Mouse (Mus musculus) kidney, postnatal 36 days (tissue): Measurements from ENCODE around the gene Ccdc188.

Source experiments
- DNase-seq, 2 experiments: peaks; one replicate each; pipeline ENCODE4 v3.0.0; 2021 to 2022; ENCODE audit warnings: mixed read lengths in 2 of 2

Gene Ccdc188

GRCm38 (mm10) chr16:18202061-18202460 is 15.6 kb upstream of the Ccdc188 start:
- no peak for DNase-seq

DNA sequence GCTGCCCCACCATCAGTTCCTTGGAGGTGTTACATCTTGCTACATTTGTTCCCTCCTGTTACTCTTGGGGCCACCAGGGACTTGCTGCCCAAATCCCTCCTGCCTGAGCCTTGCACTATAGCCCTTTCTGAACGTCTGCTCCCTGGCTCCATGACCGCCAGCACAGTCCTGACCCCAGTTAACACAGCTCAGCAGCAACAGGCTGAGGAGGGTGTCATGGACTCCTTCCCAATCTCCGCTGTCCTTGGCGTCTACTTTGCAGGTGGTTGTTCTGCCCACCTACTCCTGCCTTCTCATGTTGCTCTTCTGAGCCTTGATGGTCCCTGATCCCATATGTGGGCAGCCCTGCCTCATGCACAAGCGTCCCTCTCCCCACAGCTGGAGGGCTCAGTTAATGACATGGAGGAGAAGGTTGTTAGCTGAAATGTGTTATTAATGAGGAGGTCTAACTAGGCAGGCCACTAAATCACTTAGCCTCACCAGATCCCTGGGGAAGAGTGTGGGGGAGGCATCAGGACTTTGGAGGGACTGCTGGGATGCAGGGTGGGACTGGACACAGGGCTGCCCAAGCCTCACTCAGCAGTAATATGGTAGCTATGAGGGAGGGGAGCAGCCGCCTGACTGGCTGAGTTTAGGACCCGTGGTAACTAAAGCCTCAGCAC is 14.1 kb upstream of the Ccdc188 start:
- DNase-seq, result no peak

DNA sequence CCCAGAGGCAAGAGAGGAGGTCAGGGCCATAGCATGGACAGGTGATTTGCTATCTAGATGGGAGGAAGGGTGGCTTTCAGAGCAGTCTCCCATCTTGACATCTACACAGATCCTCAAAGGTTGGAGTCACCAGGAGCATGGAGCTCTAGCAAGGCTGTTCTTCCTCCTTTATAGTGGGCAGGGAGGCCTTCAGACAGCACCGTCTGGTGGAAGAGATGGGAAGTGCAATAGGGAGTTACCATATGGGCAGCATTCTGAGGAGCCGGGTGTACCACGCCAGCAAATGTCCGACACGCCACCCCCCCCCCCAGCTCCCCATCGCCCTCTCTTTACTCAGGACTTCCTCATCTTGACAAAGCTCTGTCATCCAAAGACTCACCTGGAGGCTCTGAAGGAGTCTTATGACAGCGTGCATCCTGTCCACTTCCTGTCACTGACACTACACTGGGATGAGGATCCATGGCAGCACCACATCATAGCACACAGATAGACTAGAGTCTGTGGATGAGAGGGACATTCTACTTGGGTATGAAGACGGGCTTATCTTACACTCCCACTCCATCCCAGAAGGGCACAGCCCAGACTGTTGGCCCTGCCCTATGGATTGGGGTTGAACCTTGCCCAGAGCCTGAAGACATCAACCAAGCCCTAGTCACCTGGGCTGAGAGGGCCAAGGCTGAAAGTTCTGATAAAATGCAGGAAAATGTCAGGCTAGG is 6.8 kb upstream of the Ccdc188 start:
- peak; percentile 55 to 82 for DNase-seq

GRCm38 (mm10) chr16:18211417-18212171 is 6.1 kb upstream of the Ccdc188 start:
- DNase-seq, result peak; percentile 82 to 95

- DNase-seq, result no peak
Observed at GRCm38 (mm10) chr16:18213689-18214088, 4.0 kb upstream of the Ccdc188 start.

GRCm38 (mm10) chr16:18214858-18215257 is 2.8 kb upstream of the Ccdc188 start:
- no peak for DNase-seq

- no peak for DNase-seq
Observed at GRCm38 (mm10) chr16:18218580-18218996, 909 bp downstream of the Ccdc188 start.

DNA sequence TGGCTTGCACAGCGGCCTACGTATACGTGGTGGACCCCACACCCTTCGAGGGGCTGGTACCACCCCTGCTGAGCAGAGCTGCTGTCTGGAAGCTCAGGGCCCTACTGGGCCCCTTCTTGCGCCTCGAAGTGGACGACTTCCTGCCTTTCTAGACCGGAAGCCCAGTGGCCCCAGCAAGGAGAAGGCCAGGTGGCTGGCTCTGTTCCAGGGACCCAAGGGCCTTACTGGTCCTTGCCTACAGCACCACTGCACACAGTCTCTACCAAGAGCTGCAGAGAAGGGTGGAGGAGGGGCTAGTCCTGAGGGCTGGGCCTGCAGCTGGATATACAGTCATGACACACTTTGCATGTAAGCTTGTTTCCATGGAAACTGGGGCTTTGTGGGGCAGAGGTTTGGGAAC is 2.3 kb downstream of the Ccdc188 start:
- DNase-seq, result peak; percentile 11 to 48

GRCm38 (mm10) chr16:18220856-18221542 is 3.3 kb downstream of the Ccdc188 start:
- no peak for DNase-seq

GRCm38 (mm10) chr16:18221543-18221898 is 3.8 kb downstream of the Ccdc188 start:
- DNase-seq, result peak in 1 of 2 experiments; percentile 34

- no peak for DNase-seq
Observed at GRCm38 (mm10) chr16:18222188-18222587, 4.5 kb downstream of the Ccdc188 start.

DNA sequence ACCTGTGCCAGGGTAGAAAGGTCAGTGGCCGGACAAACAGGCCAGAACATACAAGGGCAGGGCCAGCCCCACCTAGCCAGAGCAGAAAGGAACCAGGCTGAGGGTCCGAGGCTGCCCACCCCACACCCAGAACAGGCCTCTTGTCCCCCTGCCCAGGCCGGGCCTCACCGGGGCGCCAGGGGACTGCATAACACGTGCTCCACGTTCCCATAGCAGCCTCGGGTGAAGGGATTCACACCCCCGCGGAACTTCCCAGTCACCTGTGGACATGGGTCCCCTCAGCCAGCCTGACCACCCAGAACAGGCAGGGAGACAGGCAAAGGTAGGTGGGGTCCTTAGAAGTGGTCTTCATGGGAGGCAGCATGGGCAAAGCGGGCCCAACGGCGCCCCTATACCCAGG is 9.5 kb downstream of the Ccdc188 start:
- no peak for DNase-seq

DNA sequence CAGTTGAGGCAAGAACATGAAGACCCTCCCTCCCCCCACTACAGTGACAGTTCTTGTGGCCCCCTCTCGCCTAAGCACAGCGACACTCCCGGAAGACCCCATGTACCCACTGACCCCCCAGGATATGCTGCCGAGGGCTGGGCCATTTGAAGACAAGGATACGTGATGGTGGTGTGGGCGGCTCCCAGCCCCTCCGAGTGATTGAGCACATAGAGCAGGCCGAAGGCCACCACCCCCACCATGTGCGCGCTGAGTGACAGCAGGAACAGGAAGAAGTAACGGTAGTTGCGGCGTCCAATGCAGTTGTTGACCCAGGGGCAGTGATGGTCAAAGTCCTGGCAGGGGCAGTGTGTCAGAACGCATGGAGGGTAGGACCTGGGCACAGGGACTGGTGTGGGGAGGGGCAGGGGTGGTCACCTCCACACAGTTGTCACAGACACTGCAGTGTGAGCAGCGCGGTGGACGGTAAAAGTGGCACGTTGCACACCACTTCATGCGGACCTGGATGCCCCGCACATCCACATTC is 10.3 kb downstream of the Ccdc188 start:
- DNase-seq, result no peak

DNA sequence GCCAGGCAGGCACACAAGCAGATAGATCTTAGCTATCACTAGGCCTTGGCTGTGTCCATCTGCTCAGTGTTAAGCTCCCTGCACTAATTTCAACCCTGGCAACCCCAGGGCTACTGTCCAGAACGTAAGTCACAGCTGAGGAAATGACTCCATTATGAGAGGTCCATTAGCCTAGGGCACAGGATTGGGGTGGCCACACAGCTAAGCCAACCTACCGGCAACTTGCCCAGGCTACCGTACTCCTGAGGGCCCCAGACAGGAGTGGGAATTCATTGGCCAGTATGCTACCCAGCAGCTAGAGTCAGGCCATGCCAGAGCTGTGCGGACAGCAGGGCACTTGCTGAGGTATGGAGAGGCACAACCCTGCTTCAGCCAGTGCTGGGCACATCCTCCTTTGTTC is 11.2 kb downstream of the Ccdc188 start:
- DNase-seq, result no peak

DNA sequence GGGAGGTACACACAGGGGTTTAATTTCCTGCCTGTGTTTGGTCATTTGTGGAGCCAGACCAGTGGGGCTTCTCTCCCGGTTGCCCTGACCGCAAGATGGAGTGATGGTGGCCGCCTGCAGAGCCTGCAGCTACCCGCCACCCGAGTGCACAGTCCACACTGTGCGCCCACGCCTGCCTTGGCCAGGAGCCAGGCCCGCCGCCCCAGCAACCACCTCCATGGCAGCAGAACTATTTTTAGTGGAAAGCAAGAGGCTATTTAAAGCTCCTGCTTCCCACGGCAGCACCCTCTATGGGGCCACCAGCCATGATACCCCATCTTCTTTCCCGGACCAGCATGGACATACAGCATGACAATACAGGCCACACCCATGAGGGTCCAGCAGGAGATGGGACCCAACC is 11.9 kb downstream of the Ccdc188 start:
- peak in 1 of 2 experiments; percentile 9 for DNase-seq

- no peak for DNase-seq
Observed at GRCm38 (mm10) chr16:18230617-18231016, 12.9 kb downstream of the Ccdc188 start.

- DNase-seq, result no peak
Observed at GRCm38 (mm10) chr16:18231047-18231446, 13.4 kb downstream of the Ccdc188 start.

GRCm38 (mm10) chr16:18231451-18231850 is 13.8 kb downstream of the Ccdc188 start:
- no peak for DNase-seq

DNA sequence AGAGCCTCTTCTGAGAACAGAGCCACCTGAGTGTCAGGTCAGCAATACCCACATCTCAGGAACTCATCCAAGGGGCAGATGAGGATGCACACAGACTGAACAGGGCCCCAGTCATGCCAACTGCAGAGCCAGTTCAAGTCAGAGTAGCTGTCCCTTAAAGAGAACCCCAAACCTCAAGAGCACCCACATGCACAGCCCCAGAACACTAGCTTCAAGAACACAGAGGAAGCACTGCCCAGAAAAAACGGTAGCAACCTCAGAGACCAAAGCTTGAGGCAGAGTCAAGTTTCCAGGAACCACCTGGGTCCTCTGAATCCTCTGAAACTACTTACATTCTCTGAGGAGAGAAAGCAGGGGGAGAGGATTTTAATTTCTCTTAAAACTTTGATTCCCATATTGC is 15.8 kb downstream of the Ccdc188 start:
- DNase-seq, result no peak

DNA sequence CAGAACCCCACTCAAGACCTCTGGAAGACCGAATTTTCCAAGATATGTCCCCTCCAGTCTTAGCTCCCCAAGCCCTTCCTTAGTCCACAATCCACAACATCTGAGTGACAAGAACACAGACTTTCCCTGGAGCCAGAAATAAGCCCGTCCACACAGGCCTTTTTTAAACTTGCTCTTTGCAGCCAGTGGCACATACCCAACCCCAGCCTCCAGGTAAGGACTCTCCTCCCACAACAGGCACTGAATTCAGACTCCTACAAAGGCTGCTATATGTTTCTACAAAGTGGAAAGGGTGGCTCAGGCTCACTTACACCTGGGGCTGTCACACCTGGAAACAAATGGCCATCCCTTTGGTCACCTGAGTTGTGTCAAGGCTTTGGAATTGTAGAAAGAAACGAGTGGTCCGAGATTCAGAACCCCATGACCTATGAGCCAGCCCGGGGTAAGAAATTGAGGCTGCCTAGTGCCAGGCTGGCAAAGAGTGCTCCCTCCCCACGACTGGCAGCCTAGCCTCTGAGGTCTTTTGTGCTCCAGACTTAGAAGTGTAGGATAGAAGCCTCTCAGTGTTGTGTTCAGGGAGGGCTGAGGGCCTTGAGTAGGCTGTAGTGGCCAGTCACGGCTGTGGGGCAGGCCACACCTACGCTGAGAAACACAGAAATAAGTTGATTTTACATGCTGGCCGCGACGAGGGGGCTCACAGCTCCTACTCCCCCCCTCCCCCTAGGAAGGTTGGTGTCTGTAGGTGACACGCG is 16.4 kb downstream of the Ccdc188 start:
- peak in 1 of 2 experiments; percentile 26 for DNase-seq

- peak; percentile 74 to 90 for DNase-seq
Observed at GRCm38 (mm10) chr16:18234671-18235388, 17.2 kb downstream of the Ccdc188 start, which contains the start of gene Zdhhc8. Zdhhc8 (minus strand) TSS chr16:18235136.
